Mouse (Mus musculus): ENCODE measurements around the gene Exosc7.

DNA sequence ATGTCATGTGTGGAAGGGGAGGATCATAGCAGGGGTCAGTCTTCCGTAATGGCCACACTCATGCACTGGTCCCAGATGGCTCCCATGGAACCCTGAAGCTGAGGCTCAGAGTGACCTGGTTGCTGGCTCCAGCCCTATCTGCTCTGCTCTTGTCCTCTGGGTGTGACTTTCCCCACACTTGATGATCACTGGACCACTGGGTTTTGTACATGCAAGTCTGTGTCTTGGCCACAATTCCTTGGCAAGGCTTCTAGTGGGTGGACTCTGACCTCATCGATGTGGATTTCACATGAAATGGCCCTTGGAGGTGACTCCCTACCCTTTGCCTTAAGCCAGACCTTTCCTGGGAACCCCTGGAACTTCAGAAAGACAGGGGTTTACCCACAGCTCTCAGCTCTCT, 40.1 kb downstream of the Exosc7 start:
- TF ChIP-seq CTCF (IDR thresholded peaks at IDR 0.05; ENCODE audit: insufficient read depth, low read length) (no peak), POLR2A (IDR thresholded peaks at IDR 0.05; ENCODE audit: borderline replicate concordance, extremely low read depth, low read depth, low read length) (no peak)

Data from lung, adult 2 months (tissue).